Mouse (Mus musculus) heart, embryonic 14.5 days (tissue): Measurements from ENCODE around the gene Ccr10. TPM values are rescaled to one million over a fixed set of nuclear protein-coding genes. Genes with fewer than 3 reads are reported as not detected.

Source experiments
- ATAC-seq: fragments of 200-750 bp; cut with Nextera tagmentation; 2 replicates; pipeline ENCODE4 v1.8.0; 2017; ENCODE audit warnings: low read depth, moderate TSS enrichment; ENCODE audit not compliant: insufficient number of reproducible peaks, insufficient read depth, low FRiP score
- H3K27ac ChIP-seq, 2 experiments: fragments of 200-500 bp in 1 of 2; fragments of 300-500 bp in 1 of 2; sonication (generic) in 1 of 2; replicated peaks in 1 of 2; 2 replicates each; pipeline ENCODE4 v1.5.1; 2012 to 2014; ENCODE audit warnings: low read depth in 2 of 2, low read length in 2 of 2, control low read depth in 1 of 2, mild to moderate bottlenecking in 1 of 2, mixed read lengths in 1 of 2; ENCODE audit not compliant: control insufficient read depth in 1 of 2, insufficient read depth in 1 of 2
- H3K27me3 ChIP-seq: fragments of 300-500 bp; sonication (generic); 2 replicates; pipeline ENCODE4 v1.6.1; 2014; ENCODE audit warnings: mild to moderate bottlenecking, low read length, control low read depth; ENCODE audit not compliant: control insufficient read depth, insufficient read depth
- H3K36me3 ChIP-seq: fragments of 300-500 bp; sonication (generic); 2 replicates; pipeline ENCODE4 v1.6.1; 2014; ENCODE audit warnings: mild to moderate bottlenecking, control low read depth, low read length, mixed read lengths; ENCODE audit not compliant: control insufficient read depth, insufficient read depth
- H3K4me1 ChIP-seq, 2 experiments: fragments of 200-500 bp in 1 of 2; fragments of 300-500 bp in 1 of 2; sonication (generic) in 1 of 2; 2 replicates each; pipeline ENCODE4 v1.6.1; 2012 to 2014; ENCODE audit warnings: low read length in 2 of 2, control low read depth in 1 of 2, mixed read lengths in 1 of 2; ENCODE audit not compliant: control insufficient read depth in 2 of 2, insufficient read depth in 2 of 2
- H3K4me2 ChIP-seq: fragments of 300-500 bp; sonication (generic); 2 replicates; pipeline ENCODE4 v1.6.1; 2014; ENCODE audit warnings: mild to moderate bottlenecking, low read length
- H3K4me3 ChIP-seq, 2 experiments: fragments of 200-500 bp in 1 of 2; fragments of 300-500 bp in 1 of 2; sonication (generic) in 1 of 2; 2 replicates each; pipeline ENCODE4 v1.5.1; 2012 to 2014; ENCODE audit warnings: low read length in 2 of 2, mild to moderate bottlenecking in 2 of 2, control low read depth in 1 of 2, low read depth in 1 of 2, moderate library complexity in 1 of 2; ENCODE audit not compliant: control insufficient read depth in 1 of 2, insufficient read depth in 1 of 2
- H3K9ac ChIP-seq: fragments of 300-500 bp; sonication (generic); 2 replicates; pipeline ENCODE4 v1.6.1; 2014; ENCODE audit warnings: mild to moderate bottlenecking, low read length
- H3K9me3 ChIP-seq: fragments of 300-500 bp; sonication (generic); 2 replicates; pipeline ENCODE4 v1.6.1; 2016; ENCODE audit warnings: low read length, control low read depth; ENCODE audit not compliant: control insufficient read depth
- WGBS: fragments of 180-500 bp; shearing (Covaris S2); extraction: QIAGEN DNeasy Blood & Tissue Kit; methylation state at CpG from one replicate; pipeline ENCODE4 v1.1.7; 2014; 5-methylcytosine and 5-hydroxymethylcytosine counted together
- polyA plus RNA-seq: library from polyadenylated mRNA; unstranded; fragments of >200 nt; fragmentation: Nextera tagmentation; extraction: Ambion mirVana; gene quantifications from 2 replicates; pipeline ENCODE4 v1.2.1, GENCODE M21; 2014

Gene Ccr10
- polyA plus RNA-seq, 1 experiment from 2014 or later = not detected

- ATAC-seq = no peak
- H3K9ac ChIP-seq = no peak overlapping the region
- H3K36me3 ChIP-seq = no peaks in the 10 kb centered on the region
- H3K27ac ChIP-seq = no peak overlapping the region
- no peak overlapping the region for H3K4me3 ChIP-seq
- H3K9me3 ChIP-seq = no peaks in the 10 kb centered on the region
- H3K4me2 ChIP-seq = peak overlapping the region; percentile 74
- 0 out of 2 replicates have a peak, but pooled peaks cover 3% of the 10 kb centered on the region for H3K27me3 ChIP-seq
- H3K4me1 ChIP-seq = peaks cover 5 to 6% of the 10 kb centered on the region in 2 experiments; a peak in 3 of 4 replicates
- WGBS = 71% methylated on average over 6 of the region's 6 CpGs
Observed at GRCm38 (mm10) chr11:101155151-101155550, 20.1 kb downstream of the Ccr10 start.

- peaks cover 5 to 6% of the 10 kb centered on the region in 2 experiments for H3K4me1 ChIP-seq
- H3K36me3 ChIP-seq = no peaks in the 10 kb centered on the region
- H3K27ac ChIP-seq = no peak overlapping the region
- H3K27me3 ChIP-seq = 0 out of 2 replicates have a peak, but pooled peaks cover 3% of the 10 kb centered on the region
- H3K9me3 ChIP-seq = no peaks in the 10 kb centered on the region
- no peak overlapping the region for H3K9ac ChIP-seq
- no peak overlapping the region for H3K4me3 ChIP-seq
- ATAC-seq = no peak
- H3K4me2 ChIP-seq = no peak overlapping the region
Observed at GRCm38 (mm10) chr11:101154648-101155047, 20.6 kb downstream of the Ccr10 start.

- H3K4me1 ChIP-seq = peaks cover 5 to 13% of the 10 kb centered on the region in 2 experiments
- H3K27me3 ChIP-seq = no peaks in the 10 kb centered on the region
- H3K36me3 ChIP-seq = no peaks in the 10 kb centered on the region
- H3K4me3 ChIP-seq = no peak overlapping the region
- no peaks in the 10 kb centered on the region for H3K9me3 ChIP-seq
- no peak overlapping the region for H3K27ac ChIP-seq
- no peak overlapping the region for H3K4me2 ChIP-seq
- 81% methylated on average over 1 of the region's 1 CpGs for WGBS
- H3K9ac ChIP-seq = no peak overlapping the region
- ATAC-seq = no peak
Observed at GRCm38 (mm10) chr11:101152825-101153224, 22.4 kb downstream of the Ccr10 start.

GRCm38 (mm10) chr11:101151063-101151462 lies 24.2 kb downstream of the Ccr10 start:
- ATAC-seq = no peak
- WGBS = 48% methylated on average over 2 of the region's 2 CpGs

GRCm38 (mm10) chr11:101149178-101150105 lies 25.8 kb downstream of the Ccr10 start:
- 53% methylated on average over 9 of the region's 9 CpGs for WGBS
- Histone ChIP-seq H3K4me2 (no peak overlapping the region), H3K27ac (peak overlapping the region in 1 of 2 experiments; percentile 33; a peak in 1 of 4 replicates), H3K9me3 (no peaks in the 10 kb centered on the region), H3K4me3 (no peak overlapping the region), H3K36me3 (no peaks in the 10 kb centered on the region), H3K9ac (no peak overlapping the region), H3K27me3 (no peaks in the 10 kb centered on the region), H3K4me1 (peaks cover 0 to 7% of the 10 kb centered on the region in 2 experiments; a peak in 3 of 4 replicates)
- no peak for ATAC-seq

More at GRCm38 (mm10) chr11:101151063-101151462, 24.2 kb downstream of the Ccr10 start:
- peaks cover 3 to 10% of the 10 kb centered on the region in 2 experiments for H3K4me1 ChIP-seq
- H3K9ac ChIP-seq = no peak overlapping the region
- no peaks in the 10 kb centered on the region for H3K36me3 ChIP-seq
- no peak overlapping the region for H3K27ac ChIP-seq
- no peaks in the 10 kb centered on the region for H3K27me3 ChIP-seq
- H3K4me2 ChIP-seq = no peak overlapping the region
- no peak overlapping the region for H3K4me3 ChIP-seq
- no peaks in the 10 kb centered on the region for H3K9me3 ChIP-seq

- Histone ChIP-seq H3K9ac (no peak overlapping the region), H3K36me3 (no peaks in the 10 kb centered on the region), H3K4me1 (peaks cover 3 to 7% of the 10 kb centered on the region in 2 experiments; a peak in 3 of 4 replicates), H3K27ac (0 out of 4 replicates have a peak overlapping the region, but pooled peaks of 1 of the 2 experiments have one; percentile 33), H3K4me2 (no peak overlapping the region), H3K9me3 (no peaks in the 10 kb centered on the region), H3K27me3 (no peaks in the 10 kb centered on the region), H3K4me3 (no peak overlapping the region)
- 68% methylated on average over 10 of the region's 10 CpGs for whole genome bisulfite sequencing
- no peak for ATAC-seq
Observed at GRCm38 (mm10) chr11:101148751-101149150, 26.5 kb downstream of the Ccr10 start.

- H3K36me3 ChIP-seq = no peaks in the 10 kb centered on the region
- no peak for ATAC-seq
- 40% methylated on average over 10 of the region's 10 CpGs for WGBS
- no peaks in the 10 kb centered on the region for H3K9me3 ChIP-seq
- H3K4me1 ChIP-seq = peaks cover 7% of the 10 kb centered on the region in 2 experiments; a peak in 3 of 4 replicates
- H3K27ac ChIP-seq = no peak overlapping the region
- no peaks in the 10 kb centered on the region for H3K27me3 ChIP-seq
- no peak overlapping the region for H3K4me2 ChIP-seq
- no peak overlapping the region for H3K4me3 ChIP-seq
- H3K9ac ChIP-seq = no peak overlapping the region
Observed at GRCm38 (mm10) chr11:101146377-101146776, 28.9 kb downstream of the Ccr10 start.
